32 mouse cellular contexts compared by ENCODE assay signal in genomic region chr11:21868675-21869074, GRCm38 (mm10).
DNase-seq lines count a peak whose midpoint lies in the region; ATAC-seq lines count a peak whose summit lies in the region.
"Had no signal": no experiment of that assay in that cellular context is flagged by ENCODE, and none has a peak within 500 bp of the region (broad histone marks: within the 10 kb centered on the region; RNA-seq: fewer than 3 reads in every experiment).

No protein-coding gene starts in this region.

- H3K9me3 ChIP-seq in kidney, embryonic 16.5 days (ENCODE audit: low read length), result no peaks in the 10 kb centered on the region
- H3K9me3 ChIP-seq in midbrain, embryonic 11.5 days (ENCODE audit: control insufficient read depth, low read length), result no peaks in the 10 kb centered on the region
- no peaks in the 10 kb centered on the region for H3K9me3 ChIP-seq in midbrain, embryonic 16.5 days (replicated peaks; ENCODE audit: control insufficient read depth, low read length, poor library complexity, severe bottlenecking)
- H3K9me3 ChIP-seq in limb, embryonic 12.5 days, result no peaks in the 10 kb centered on the region
- H3K9me3 ChIP-seq: forebrain, embryonic 13.5 days; kidney, embryonic 15.5 days; liver, embryonic 13.5 days; neural tube, embryonic 15.5 days; stomach, embryonic 15.5 days had no signal

- H3K27ac ChIP-seq in kidney, embryonic 16.5 days (ENCODE audit: low read length), result no peak overlapping the region
- H3K27ac ChIP-seq in midbrain, embryonic 11.5 days (ENCODE audit: low read depth, low read length), result no peak overlapping the region
- H3K27ac ChIP-seq in midbrain, embryonic 16.5 days (ENCODE audit: low read length), result no peak overlapping the region
- no peak overlapping the region for H3K27ac ChIP-seq in limb, embryonic 12.5 days
- H3K27ac ChIP-seq: forebrain, embryonic 13.5 days; gastrocnemius, adult 2 months; hindbrain, embryonic 14.5 days; kidney, embryonic 15.5 days; layer of hippocampus, adult 2 months; liver, embryonic 13.5 days; macrophage; neural tube, embryonic 15.5 days; stomach, embryonic 15.5 days had no signal

- peak; percentile 61 for ATAC-seq in kidney, embryonic 16.5 days (ENCODE audit: low FRiP score, low TSS enrichment)
- peak; percentile 22; the same call in 1 of the 2 replicates for ATAC-seq in midbrain, embryonic 11.5 days (ENCODE audit: low FRiP score)
- no peak for ATAC-seq in midbrain, embryonic 16.5 days
- peak; percentile 47; the same call in 1 of the 2 replicates for ATAC-seq in limb, embryonic 12.5 days (ENCODE audit: insufficient number of reproducible peaks, insufficient read depth, low FRiP score, low TSS enrichment, low read depth)
- ATAC-seq: activated CD4-positive, CD25-positive, alpha-beta regulatory T cell, adult 4 months; forebrain, embryonic 13.5 days had no signal

- no peak overlapping the region for H3K4me2 ChIP-seq in kidney, embryonic 16.5 days (replicated peaks; ENCODE audit: low read depth, low read length)
- no peak overlapping the region for H3K4me2 ChIP-seq in midbrain, embryonic 11.5 days
- H3K4me2 ChIP-seq in midbrain, embryonic 16.5 days (ENCODE audit: low read length), result no peak overlapping the region
- H3K4me2 ChIP-seq in limb, embryonic 12.5 days, result no peak overlapping the region
- H3K4me2 ChIP-seq: forebrain, embryonic 13.5 days; heart, embryonic 11.5 days; hindbrain, embryonic 14.5 days; kidney, embryonic 15.5 days; liver, embryonic 13.5 days; neural tube, embryonic 15.5 days; stomach, embryonic 15.5 days had no signal

- 55% methylated on average over 3 of the region's 3 CpGs for WGBS in kidney, embryonic 16.5 days
- WGBS in midbrain, embryonic 11.5 days, result 71% methylated on average over 3 of the region's 3 CpGs
- 69% methylated on average over 3 of the region's 3 CpGs for WGBS in midbrain, embryonic 16.5 days
- WGBS in limb, embryonic 12.5 days, result 57% methylated on average over 3 of the region's 3 CpGs

- no peak overlapping the region for H3K4me3 ChIP-seq in kidney, embryonic 16.5 days (ENCODE audit: low read length)
- no peak overlapping the region for H3K4me3 ChIP-seq in midbrain, embryonic 11.5 days (ENCODE audit: low read depth, low read length)
- no peak overlapping the region for H3K4me3 ChIP-seq in midbrain, embryonic 16.5 days (ENCODE audit: low read depth, low read length)
- no peak overlapping the region for H3K4me3 ChIP-seq in limb, embryonic 12.5 days (replicated peaks)
- H3K4me3 ChIP-seq: erythroblast, embryonic 14.5 days; forebrain, embryonic 13.5 days; gastrocnemius, adult 2 months; kidney, embryonic 15.5 days; layer of hippocampus, adult 2 months; liver, embryonic 13.5 days; neural tube, embryonic 15.5 days; stomach, embryonic 15.5 days had no signal

- H3K4me1 ChIP-seq in kidney, embryonic 16.5 days (ENCODE audit: insufficient read depth, low read length), result no peaks in the 10 kb centered on the region
- H3K4me1 ChIP-seq in midbrain, embryonic 11.5 days (ENCODE audit: control insufficient read depth, insufficient read depth, low read length), result peaks cover 4% of the 10 kb centered on the region; the same call in 1 of the 2 replicates
- H3K4me1 ChIP-seq in midbrain, embryonic 16.5 days (ENCODE audit: control insufficient read depth, insufficient read depth, low read length), result no peaks in the 10 kb centered on the region
- peaks cover 8% of the 10 kb centered on the region for H3K4me1 ChIP-seq in limb, embryonic 12.5 days (replicated peaks)
- H3K4me1 ChIP-seq: kidney, embryonic 15.5 days; liver, embryonic 13.5 days; neural tube, embryonic 15.5 days; stomach, embryonic 15.5 days had no signal

- H3K9ac ChIP-seq in kidney, embryonic 16.5 days (replicated peaks; ENCODE audit: low read length), result no peak overlapping the region
- H3K9ac ChIP-seq in midbrain, embryonic 11.5 days (ENCODE audit: low read length), result no peak overlapping the region
- no peak overlapping the region for H3K9ac ChIP-seq in midbrain, embryonic 16.5 days (ENCODE audit: low read depth, low read length)
- H3K9ac ChIP-seq in limb, embryonic 12.5 days (replicated peaks), result no peak overlapping the region
- H3K9ac ChIP-seq: forebrain, embryonic 13.5 days; hindbrain, embryonic 14.5 days; kidney, embryonic 15.5 days; liver, embryonic 13.5 days; neural tube, embryonic 15.5 days; stomach, embryonic 15.5 days had no signal

- no peak for DNase-seq in kidney, adult 9 months
- no peak for DNase-seq in midbrain, embryonic 11.5 days (ENCODE audit: low spot score, missing footprints)
- no peak for DNase-seq in right cerebral cortex, postnatal 25 days
- DNase-seq: adrenal gland, adult 2 months; adrenal gland, postnatal 36 days; B cell, adult 2 months; cerebellum, adult 18-20 months; cerebellum, postnatal 14 days; gastrocnemius, adult 2 months; gastrocnemius, postnatal 36 days; heart, adult 18-20 months; heart, postnatal 36 days; kidney, adult 11 months; kidney, postnatal 36 days; liver, embryonic 13.5 days; lung, adult 2 months; lung, postnatal 10 days; retina, postnatal 1 day; right cerebral cortex, postnatal 14 days had no signal

- H3K27me3 ChIP-seq in kidney, embryonic 16.5 days (ENCODE audit: insufficient read depth, low read length), result no peaks in the 10 kb centered on the region
- no peaks in the 10 kb centered on the region for H3K27me3 ChIP-seq in midbrain, embryonic 11.5 days (ENCODE audit: control insufficient read depth, insufficient read depth, low read length)
- no peaks in the 10 kb centered on the region for H3K27me3 ChIP-seq in midbrain, embryonic 16.5 days (ENCODE audit: control insufficient read depth, insufficient read depth, low read depth, low read length)
- no peaks in the 10 kb centered on the region for H3K27me3 ChIP-seq in limb, embryonic 12.5 days
- H3K27me3 ChIP-seq: forebrain, embryonic 13.5 days; kidney, embryonic 15.5 days; liver, embryonic 13.5 days; neural tube, embryonic 15.5 days; stomach, embryonic 15.5 days had no signal

- H3K36me3 ChIP-seq in kidney, embryonic 16.5 days (ENCODE audit: insufficient read depth, low read length), result no peaks in the 10 kb centered on the region
- no peaks in the 10 kb centered on the region for H3K36me3 ChIP-seq in midbrain, embryonic 11.5 days (ENCODE audit: control insufficient read depth, insufficient read depth, low read length)
- no peaks in the 10 kb centered on the region for H3K36me3 ChIP-seq in midbrain, embryonic 16.5 days (ENCODE audit: control insufficient read depth, insufficient read depth, low read length)
- H3K36me3 ChIP-seq in limb, embryonic 12.5 days, result no peaks in the 10 kb centered on the region
- H3K36me3 ChIP-seq: kidney, embryonic 15.5 days; liver, embryonic 13.5 days; neural tube, embryonic 15.5 days; stomach, embryonic 15.5 days had no signal
